24 mouse cellular contexts compared by ENCODE assay signal in genomic region chr14:76324246-76324645, GRCm38 (mm10).
"Had no signal": no experiment of that assay in that cellular context is flagged by ENCODE, and none has a peak within 500 bp of the region (broad histone marks: within the 10 kb centered on the region; RNA-seq: fewer than 3 reads in every experiment).

No protein-coding gene starts in this region.

- H3K27me3 ChIP-seq: limb, embryonic 13.5 days; liver, embryonic 12.5 days; liver, embryonic 15.5 days; midbrain, embryonic 13.5 days; neural tube, embryonic 13.5 days had no signal

- H3K9ac ChIP-seq: limb, embryonic 13.5 days; liver, embryonic 12.5 days; liver, embryonic 15.5 days; midbrain, embryonic 13.5 days; neural tube, embryonic 13.5 days had no signal

- H3K4me2 ChIP-seq: limb, embryonic 13.5 days; liver, embryonic 12.5 days; liver, embryonic 15.5 days; midbrain, embryonic 13.5 days; neural tube, embryonic 13.5 days had no signal

- DNase-seq: kidney, postnatal 25 days; layer of hippocampus, adult 9-11 months; liver; lung, adult 18-20 months; lung, postnatal 14 days; right cerebral cortex, adult 18-20 months; right cerebral cortex, postnatal 14 days; right cerebral cortex, postnatal 4 days; thymus, adult 2 months; thymus, postnatal 14 days; thymus, postnatal 4 days had no signal

- ATAC-seq: liver, embryonic 12.5 days; midbrain, embryonic 13.5 days; midbrain, embryonic 16.5 days had no signal

- H3K36me3 ChIP-seq: limb, embryonic 10.5 days; limb, embryonic 13.5 days; liver, embryonic 12.5 days; liver, embryonic 15.5 days; midbrain, embryonic 10.5 days; midbrain, embryonic 13.5 days; neural tube, embryonic 13.5 days had no signal

- H3K9me3 ChIP-seq: limb, embryonic 10.5 days; limb, embryonic 13.5 days; liver, embryonic 12.5 days; liver, embryonic 15.5 days; midbrain, embryonic 10.5 days; midbrain, embryonic 13.5 days; neural tube, embryonic 13.5 days had no signal

- H3K4me1 ChIP-seq: limb, embryonic 10.5 days; limb, embryonic 13.5 days; liver, embryonic 12.5 days; liver, embryonic 15.5 days; midbrain, embryonic 10.5 days; midbrain, embryonic 13.5 days; neural tube, embryonic 13.5 days had no signal

- H3K27ac ChIP-seq: kidney, postnatal 0 days; layer of hippocampus, adult 2 months; limb, embryonic 10.5 days; limb, embryonic 13.5 days; liver, embryonic 12.5 days; liver, embryonic 15.5 days; macrophage; midbrain, embryonic 10.5 days; midbrain, embryonic 13.5 days; neural tube, embryonic 13.5 days; stomach, postnatal 0 days had no signal

- H3K4me3 ChIP-seq: layer of hippocampus, adult 2 months; limb, embryonic 10.5 days; limb, embryonic 13.5 days; liver, embryonic 12.5 days; liver, embryonic 15.5 days; midbrain, embryonic 10.5 days; midbrain, embryonic 13.5 days; myocyte; neural tube, embryonic 13.5 days had no signal
